In genomic region chr13:43480595-43480956, GRCm38 (mm10) we compare ENCODE assay signal across 8 mouse cellular contexts. TPM values are rescaled to one million over a fixed set of nuclear protein-coding genes. Genes with fewer than 3 reads are reported as not detected.
DNase-seq lines count a peak whose midpoint lies in the region; ATAC-seq and TF ChIP-seq lines count a peak whose summit lies in the region.

No protein-coding gene starts in this region.

- no peaks in the 10 kb centered on the region for H3K9me3 ChIP-seq in heart, postnatal 0 days (replicated peaks; ENCODE audit: control insufficient read depth, low read length)
- H3K9me3 ChIP-seq in hindbrain, embryonic 11.5 days (ENCODE audit: control insufficient read depth, low read length): no peaks in the 10 kb centered on the region
- no peaks in the 10 kb centered on the region for H3K9me3 ChIP-seq in midbrain, embryonic 11.5 days (ENCODE audit: control insufficient read depth, low read length)

- 0% methylated on average over 8 of the region's 67 CpGs for WGBS in heart, postnatal 0 days
- under 1% methylated on average over 15 of the region's 67 CpGs for WGBS in hindbrain, embryonic 11.5 days
- WGBS in midbrain, embryonic 11.5 days: 1% methylated on average over 12 of the region's 67 CpGs

- no peak for TF ChIP-seq EP300 in heart, postnatal 0 days (IDR thresholded peaks at IDR 0.05; ENCODE audit: low read depth)

- H3K36me3 ChIP-seq in heart, postnatal 0 days (replicated peaks; ENCODE audit: control insufficient read depth, insufficient read depth, low read length): no peaks in the 10 kb centered on the region
- no peaks in the 10 kb centered on the region for H3K36me3 ChIP-seq in hindbrain, embryonic 11.5 days (ENCODE audit: control insufficient read depth, insufficient read depth, low read length)
- H3K36me3 ChIP-seq in midbrain, embryonic 11.5 days (ENCODE audit: control insufficient read depth, insufficient read depth, low read length): no peaks in the 10 kb centered on the region

- peak overlapping the region; percentile 96 for H3K4me3 ChIP-seq in heart, postnatal 0 days (ENCODE audit: low read depth, low read length)
- peak overlapping the region; percentile 92 for H3K4me3 ChIP-seq in hindbrain, embryonic 11.5 days (ENCODE audit: low read depth, low read length)
- H3K4me3 ChIP-seq in midbrain, embryonic 11.5 days (ENCODE audit: low read depth, low read length): peak overlapping the region; percentile 98

- ATAC-seq in heart, postnatal 0 days (ENCODE audit: insufficient read depth, low read depth): peak; percentile 25; the same call in 1 of the 2 replicates
- ATAC-seq in activated CD4-positive, CD25-positive, alpha-beta regulatory T cell, adult 4 months: peak; percentile 5
- no peak for ATAC-seq in hindbrain, embryonic 11.5 days (ENCODE audit: low FRiP score)
- peak; percentile 22; the same call in 1 of the 2 replicates for ATAC-seq in midbrain, embryonic 11.5 days (ENCODE audit: low FRiP score)

- peak overlapping the region; percentile 99 for H3K27ac ChIP-seq in heart, postnatal 0 days (ENCODE audit: low read depth)
- H3K27ac ChIP-seq in hindbrain, embryonic 11.5 days (ENCODE audit: low read depth, low read length): peak overlapping the region; percentile 99
- H3K27ac ChIP-seq in midbrain, embryonic 11.5 days (ENCODE audit: low read depth, low read length): peak overlapping the region; percentile 97

- H3K4me1 ChIP-seq in heart, postnatal 0 days (ENCODE audit: control insufficient read depth, insufficient read depth): peaks cover 27% of the 10 kb centered on the region
- H3K4me1 ChIP-seq in hindbrain, embryonic 11.5 days (replicated peaks; ENCODE audit: control insufficient read depth, insufficient read depth, low read length): no peaks in the 10 kb centered on the region
- H3K4me1 ChIP-seq in midbrain, embryonic 11.5 days (ENCODE audit: control insufficient read depth, insufficient read depth, low read length): peaks cover 17% of the 10 kb centered on the region

- intact Hi-C loops in heart, postnatal 14 days (cut with DNase I): loop anchor here (5.0 kb wide), 1 partner anchor 42 kb away; no protein-coding TSS in a partner anchor
- intact Hi-C loops in gastrocnemius, postnatal 14 days (cut with DNase I; ENCODE audit: low total_unique reads): loop anchor here (10.0 kb wide), 1 partner anchor 54 kb away; no protein-coding TSS in a partner anchor

- peak overlapping the region; percentile 83 for H3K4me2 ChIP-seq in heart, postnatal 0 days (ENCODE audit: low read depth, low read length)
- peak overlapping the region; percentile 46 for H3K4me2 ChIP-seq in hindbrain, embryonic 11.5 days (replicated peaks; ENCODE audit: low read depth, low read length)
- H3K4me2 ChIP-seq in midbrain, embryonic 11.5 days: peak overlapping the region; percentile 61

- no peak for TF ChIP-seq CTCF in heart, postnatal 0 days (IDR thresholded peaks at IDR 0.05; ENCODE audit: low read depth)

- no peaks in the 10 kb centered on the region for H3K27me3 ChIP-seq in heart, postnatal 0 days (ENCODE audit: control insufficient read depth, insufficient read depth, low read length)
- no peaks in the 10 kb centered on the region for H3K27me3 ChIP-seq in hindbrain, embryonic 11.5 days (ENCODE audit: control insufficient read depth, insufficient read depth, low read length)
- H3K27me3 ChIP-seq in midbrain, embryonic 11.5 days (ENCODE audit: control insufficient read depth, insufficient read depth, low read length): no peaks in the 10 kb centered on the region

- H3K9ac ChIP-seq in heart, postnatal 0 days (replicated peaks; ENCODE audit: low read depth, low read length): peak overlapping the region; percentile 96
- H3K9ac ChIP-seq in hindbrain, embryonic 11.5 days (ENCODE audit: low read depth, low read length): peak overlapping the region; percentile 99
- peak overlapping the region; percentile 93 for H3K9ac ChIP-seq in midbrain, embryonic 11.5 days (ENCODE audit: low read length)

- no peak for DNase-seq in heart, postnatal 0 days (ENCODE audit: low spot score)
- DNase-seq in heart, postnatal 14 days: no peak
- DNase-seq in hindbrain, embryonic 11.5 days (ENCODE audit: low spot score): no peak
- DNase-seq in midbrain, embryonic 11.5 days (ENCODE audit: low spot score, missing footprints): no peak
- DNase-seq in gastrocnemius, postnatal 14 days: no peak
- no peak for DNase-seq in left cerebral cortex, adult 18-20 months (ENCODE audit: low spot score in 2 of 2)
- DNase-seq in thymus, postnatal 25 days: no peak

RNA-seq across cellular contexts. Expression of gene Ranbp9, which starts 0.5 kb away (rescaled TPM):
- 42.5 and 54.6 TPM in 2 replicates for total RNA-seq in heart, postnatal 0 days (2014; rRNA removed; ENCODE audit: low replicate concordance)
- polyA plus RNA-seq in heart, postnatal 0 days (2015; fragmentation: Nextera tagmentation; extraction: Ambion mirVana): 6.7 and 6.9 TPM in 2 replicates
- 10 to 100 TPM; 45.7 to 45.9 TPM for total RNA-seq in heart, postnatal 14 days (2021)
- polyA plus RNA-seq in activated CD4-positive, CD25-positive, alpha-beta regulatory T cell, adult 4 months (2017; shearing (Covaris generic)): 10 to 100 TPM; 28.5 to 32.8 TPM
- polyA plus RNA-seq in hindbrain, embryonic 11.5 days (2014; fragmentation: Nextera tagmentation; extraction: Ambion mirVana): 13.5 and 22.9 TPM in 2 replicates
- 10.9 and 15.9 TPM in 2 replicates for polyA plus RNA-seq in midbrain, embryonic 11.5 days (2014; fragmentation: Nextera tagmentation; extraction: Ambion mirVana)
- total RNA-seq in gastrocnemius, postnatal 14 days (2021): 10 to 100 TPM; 33.5 to 36.1 TPM
- total RNA-seq in left cerebral cortex, adult 18-20 months (2021): 100 to 1,000 TPM; 102 to 105 TPM
